Mouse (Mus musculus) kidney, postnatal 0 days (tissue): ENCODE results near the gene Map3k12. TPM values are rescaled to one million over a fixed set of nuclear protein-coding genes. Genes with fewer than 3 reads are reported as not detected.

Experiments
- ATAC-seq: fragments of 200-750 bp; cut with Nextera tagmentation; replicated peaks from 2 replicates; pipeline ENCODE4 v1.8.0; 2017; ENCODE audit warnings: low read depth, moderate number of reproducible peaks, moderate TSS enrichment, moderate library complexity; ENCODE audit not compliant: low FRiP score
- DNase-seq: peaks from one replicate; pipeline ENCODE4 v3.0.0-alpha.2; 2016; ENCODE audit warnings: low spot score
- H3K27ac ChIP-seq: fragments of 300-500 bp; sonication (generic); 2 replicates; pipeline ENCODE4 v1.5.1; 2014; ENCODE audit warnings: mild to moderate bottlenecking
- H3K27me3 ChIP-seq: fragments of 300-500 bp; sonication (generic); 2 replicates; pipeline ENCODE4 v1.6.1; 2014; ENCODE audit warnings: low read length, mixed read lengths; ENCODE audit not compliant: insufficient read depth
- H3K36me3 ChIP-seq: fragments of 300-500 bp; sonication (generic); 2 replicates; pipeline ENCODE4 v1.6.1; 2014; ENCODE audit warnings: low read length, mixed read lengths; ENCODE audit not compliant: insufficient read depth
- H3K4me1 ChIP-seq: fragments of 300-500 bp; sonication (generic); replicated peaks from 2 replicates; pipeline ENCODE4 v1.6.1; 2014; ENCODE audit warnings: antibody characterized with exemption, low read length, mixed read lengths; ENCODE audit not compliant: insufficient read depth
- H3K4me2 ChIP-seq: fragments of 300-500 bp; sonication (generic); 2 replicates; pipeline ENCODE4 v1.6.1; 2014; ENCODE audit warnings: mild to moderate bottlenecking, low read length, moderate library complexity, mixed read lengths
- H3K4me3 ChIP-seq: fragments of 300-500 bp; sonication (generic); replicated peaks from 2 replicates; pipeline ENCODE4 v1.5.1; 2014; ENCODE audit warnings: low read depth, low read length
- H3K9ac ChIP-seq: fragments of 300-500 bp; sonication (generic); 2 replicates; pipeline ENCODE4 v1.6.1; 2014; ENCODE audit warnings: low read depth, low read length
- H3K9me3 ChIP-seq: fragments of 300-500 bp; sonication (generic); replicated peaks from 2 replicates; pipeline ENCODE4 v1.6.1; 2016; ENCODE audit warnings: low read length, inconsistent platforms, mixed read lengths
- CTCF ChIP-seq: IDR thresholded peaks from 2 replicates; pipeline ENCODE4 v1.5.1; 2016; ENCODE audit warnings: antibody characterized with exemption, low read depth, mild to moderate bottlenecking, moderate library complexity
- WGBS: fragments of 180-500 bp; shearing (Covaris S2); extraction: QIAGEN DNeasy Blood & Tissue Kit; methylation state at CpG from one replicate; pipeline ENCODE4 v1.1.7; 2014; 5-methylcytosine and 5-hydroxymethylcytosine counted together
- polyA plus RNA-seq: library from polyadenylated mRNA; unstranded; fragments of >200 nt; fragmentation: Nextera tagmentation; extraction: Ambion mirVana; gene quantifications from 2 replicates; pipeline ENCODE4 v1.2.1, GENCODE M21; 2015

Gene Map3k12
- polyA plus RNA-seq, 1 experiment from 2014 or later = 7.8 TPM

- no peaks in the 10 kb centered on the region for H3K4me1 ChIP-seq
- TF ChIP-seq CTCF = no peak
- H3K4me3 ChIP-seq = no peak overlapping the region
- H3K27ac ChIP-seq = no peak overlapping the region
- no peak for DNase-seq
- no peaks in the 10 kb centered on the region for H3K27me3 ChIP-seq
- no peak for ATAC-seq
- no peak overlapping the region for H3K9ac ChIP-seq
- H3K9me3 ChIP-seq = no peaks in the 10 kb centered on the region
- 83% methylated on average over 26 of the region's 26 CpGs for WGBS
- no peak overlapping the region for H3K4me2 ChIP-seq
- H3K36me3 ChIP-seq = no peaks in the 10 kb centered on the region
Measured at GRCm38 (mm10) chr15:102451666-102452430, 65.0 kb downstream of the Map3k12 start.

- 30% methylated on average over 7 of the region's 7 CpGs for WGBS
- no peaks in the 10 kb centered on the region for H3K36me3 ChIP-seq
- H3K4me3 ChIP-seq = no peak overlapping the region
- no peaks in the 10 kb centered on the region for H3K9me3 ChIP-seq
- peak overlapping the region; percentile 56; the same call in 1 of the 2 replicates for H3K27ac ChIP-seq
- no peaks in the 10 kb centered on the region for H3K27me3 ChIP-seq
- TF ChIP-seq CTCF = no peak
- ATAC-seq (peak; percentile 73), DNase-seq (no peak)
- no peak overlapping the region for H3K9ac ChIP-seq
- peak overlapping the region; percentile 24; the same call in 1 of the 2 replicates for H3K4me2 ChIP-seq
- H3K4me1 ChIP-seq = no peaks in the 10 kb centered on the region
Measured at GRCm38 (mm10) chr15:102450928-102451327, 65.9 kb downstream of the Map3k12 start.

GRCm38 (mm10) chr15:102449366-102449765, 67.5 kb downstream of the Map3k12 start:
- ATAC-seq = no peak
- Histone ChIP-seq H3K27ac (no peak overlapping the region), H3K4me2 (no peak overlapping the region), H3K4me1 (no peaks in the 10 kb centered on the region), H3K4me3 (no peak overlapping the region), H3K9me3 (no peaks in the 10 kb centered on the region), H3K9ac (no peak overlapping the region), H3K36me3 (no peaks in the 10 kb centered on the region), H3K27me3 (no peaks in the 10 kb centered on the region)
- 34% methylated on average over 8 of the region's 8 CpGs for WGBS
- no peak for TF ChIP-seq CTCF
- DNase-seq = no peak

Other genes with a start within 250 kb of the Map3k12 start
- gene Gm9918, start 246.5 kb downstream of the Map3k12 start, polyA plus RNA-seq = 0.23 and 0.38 TPM in 2 replicates
- 68.2 and 73.2 TPM in 2 replicates for gene Mfsd5, start 237.6 kb downstream of the Map3k12 start, polyA plus RNA-seq
- 6.1 and 7.5 TPM in 2 replicates for gene Espl1, start 220.8 kb downstream of the Map3k12 start, polyA plus RNA-seq
- 511 and 565 TPM in 2 replicates for gene Pfdn5, start 190.9 kb downstream of the Map3k12 start, polyA plus RNA-seq
- 84.9 and 86.9 TPM in 2 replicates for gene Myg1, start 185.4 kb downstream of the Map3k12 start, polyA plus RNA-seq
- 37.1 and 42.2 TPM in 2 replicates for gene Aaas, start 166.3 kb downstream of the Map3k12 start, polyA plus RNA-seq
- 0.61 and 1.1 TPM in 2 replicates for gene Sp7, start 149.9 kb downstream of the Map3k12 start, polyA plus RNA-seq
- 8.8 TPM in 2 replicates for gene Sp1, start 110.9 kb downstream of the Map3k12 start, polyA plus RNA-seq
- gene Amhr2, start 71.7 kb downstream of the Map3k12 start, polyA plus RNA-seq = 0.46 and 0.80 TPM in 2 replicates
- gene Prr13, start 58.0 kb downstream of the Map3k12 start, polyA plus RNA-seq = 109 and 117 TPM in 2 replicates
- gene Pcbp2, start 46.5 kb downstream of the Map3k12 start, polyA plus RNA-seq = 185 and 191 TPM in 2 replicates
- 1.8 TPM in 1 of 2 replicates, not detected in the other for gene Gm10337, start 13.3 kb downstream of the Map3k12 start, polyA plus RNA-seq
- 57.2 and 59.2 TPM in 2 replicates for gene Tarbp2, start 1.1 kb upstream of the Map3k12 start, polyA plus RNA-seq
- gene Npff, start 7.9 kb upstream of the Map3k12 start, polyA plus RNA-seq = 1.6 TPM in 2 replicates
- gene Gm28047, start 108.0 kb upstream of the Map3k12 start, polyA plus RNA-seq = 0.37 and 0.46 TPM in 2 replicates
- 23.2 and 24.9 TPM in 2 replicates for gene Atf7, start 108.4 kb upstream of the Map3k12 start, polyA plus RNA-seq
- 102 and 110 TPM in 2 replicates for gene Atp5g2, start 155.3 kb upstream of the Map3k12 start, polyA plus RNA-seq
- 55.2 and 57.5 TPM in 2 replicates for gene Calcoco1, start 205.1 kb upstream of the Map3k12 start, polyA plus RNA-seq